9 mouse cellular contexts compared by ENCODE assay signal in the genomic region with DNA sequence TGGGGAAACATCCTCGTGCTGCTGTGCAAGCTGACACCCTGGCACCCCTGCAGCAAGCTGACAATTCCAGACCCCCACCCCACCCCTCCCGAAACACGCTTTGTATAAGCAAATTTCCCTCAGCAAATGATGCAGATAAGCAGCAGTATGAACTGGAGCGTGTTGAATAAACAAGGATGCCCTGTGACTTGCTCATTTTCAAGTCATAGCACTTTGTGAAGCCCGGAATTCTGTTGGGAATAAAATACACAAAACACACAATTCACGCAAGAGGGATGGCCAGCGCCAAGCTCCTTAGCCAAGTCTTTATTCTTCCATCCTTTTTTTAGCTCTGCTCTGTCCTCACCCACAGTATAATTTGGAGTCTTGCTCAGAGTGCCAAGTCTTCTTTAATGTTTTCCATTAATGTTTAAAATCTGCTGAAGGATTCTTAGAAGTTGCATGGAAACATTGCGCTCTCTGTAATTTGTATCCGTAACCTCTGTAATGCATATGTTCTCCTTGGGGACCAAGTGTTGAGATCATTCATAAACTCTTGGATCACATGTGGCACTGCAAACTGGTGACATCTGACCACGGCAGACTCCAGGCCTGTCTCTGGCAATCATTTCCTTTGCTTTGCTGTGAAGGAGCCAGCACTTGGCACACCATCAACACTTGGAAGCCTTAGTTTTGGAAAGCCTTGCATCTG.
DNase-seq lines count a peak whose midpoint lies in the region; ATAC-seq and TF ChIP-seq lines count a peak whose summit lies in the region.
"Had no signal": no experiment of that assay in that cellular context is flagged by ENCODE, and none has a peak within 500 bp of the region (broad histone marks: within the 10 kb centered on the region; RNA-seq: fewer than 3 reads in every experiment).

No protein-coding gene starts in this region.

- H3K36me3 ChIP-seq in heart, postnatal 0 days (replicated peaks; ENCODE audit: control insufficient read depth, insufficient read depth, low read length): no peaks in the 10 kb centered on the region
- H3K36me3 ChIP-seq in embryonic facial prominence, embryonic 12.5 days: no peaks in the 10 kb centered on the region
- H3K36me3 ChIP-seq in midbrain, embryonic 15.5 days (replicated peaks): no peaks in the 10 kb centered on the region
- H3K36me3 ChIP-seq: midbrain, embryonic 12.5 days had no signal

- H3K4me3 ChIP-seq in heart, postnatal 0 days (ENCODE audit: low read depth, low read length): no peak overlapping the region
- H3K4me3 ChIP-seq in embryonic facial prominence, embryonic 12.5 days: no peak overlapping the region
- no peak overlapping the region for H3K4me3 ChIP-seq in midbrain, embryonic 15.5 days
- H3K4me3 ChIP-seq: midbrain, embryonic 12.5 days had no signal

- TF ChIP-seq CTCF in heart, postnatal 0 days (IDR thresholded peaks at IDR 0.05; ENCODE audit: low read depth): no peak

- ATAC-seq in heart, postnatal 0 days (ENCODE audit: insufficient read depth, low read depth): peak; percentile 36; the same call in 1 of the 2 replicates
- 0 out of 2 replicates have a peak, but pooled peaks have one; percentile 72 for ATAC-seq in embryonic facial prominence, embryonic 12.5 days (ENCODE audit: insufficient number of reproducible peaks, insufficient read depth, low FRiP score, low TSS enrichment)
- peak; percentile 64 for ATAC-seq in midbrain, embryonic 15.5 days (replicated peaks)
- ATAC-seq in erythroblast, adult 5-6 weeks (replicated peaks; ENCODE audit: low FRiP score, poor library complexity, severe bottlenecking): no peak
- no peak for ATAC-seq in megakaryocyte-erythroid progenitor cell, adult 5-6 weeks (replicated peaks; ENCODE audit: low FRiP score, low TSS enrichment, poor library complexity, severe bottlenecking)

- H3K9ac ChIP-seq in heart, postnatal 0 days (replicated peaks; ENCODE audit: low read depth, low read length): no peak overlapping the region
- no peak overlapping the region for H3K9ac ChIP-seq in embryonic facial prominence, embryonic 12.5 days
- no peak overlapping the region for H3K9ac ChIP-seq in midbrain, embryonic 15.5 days
- H3K9ac ChIP-seq: midbrain, embryonic 12.5 days had no signal

- H3K27ac ChIP-seq in heart, postnatal 0 days (ENCODE audit: low read depth): no peak overlapping the region
- H3K27ac ChIP-seq in embryonic facial prominence, embryonic 12.5 days: 0 out of 2 replicates have a peak overlapping the region, but pooled peaks have one; percentile 50
- H3K27ac ChIP-seq in midbrain, embryonic 15.5 days: no peak overlapping the region
- H3K27ac ChIP-seq: midbrain, embryonic 12.5 days had no signal

- H3K27me3 ChIP-seq in heart, postnatal 0 days (ENCODE audit: control insufficient read depth, insufficient read depth, low read length): no peaks in the 10 kb centered on the region
- H3K27me3 ChIP-seq in embryonic facial prominence, embryonic 12.5 days: no peaks in the 10 kb centered on the region
- H3K27me3 ChIP-seq in midbrain, embryonic 15.5 days (replicated peaks): no peaks in the 10 kb centered on the region
- H3K27me3 ChIP-seq: midbrain, embryonic 12.5 days had no signal

- intact Hi-C loops in heart, postnatal 25 days (cut with DNase I): no loop called here

- WGBS in heart, postnatal 0 days: 61% methylated on average over 10 of the region's 10 CpGs
- 44% methylated on average over 10 of the region's 10 CpGs for WGBS in embryonic facial prominence, embryonic 12.5 days
- 56% methylated on average over 10 of the region's 10 CpGs for WGBS in midbrain, embryonic 15.5 days

- 0 out of 2 replicates have a peak, but pooled peaks cover 3% of the 10 kb centered on the region for H3K4me1 ChIP-seq in heart, postnatal 0 days (ENCODE audit: control insufficient read depth, insufficient read depth)
- peaks cover 8% of the 10 kb centered on the region for H3K4me1 ChIP-seq in embryonic facial prominence, embryonic 12.5 days
- H3K4me1 ChIP-seq in midbrain, embryonic 15.5 days: no peaks in the 10 kb centered on the region
- H3K4me1 ChIP-seq: midbrain, embryonic 12.5 days had no signal

- no peak overlapping the region for H3K4me2 ChIP-seq in heart, postnatal 0 days (ENCODE audit: low read depth, low read length)
- no peak overlapping the region for H3K4me2 ChIP-seq in embryonic facial prominence, embryonic 12.5 days (replicated peaks)
- no peak overlapping the region for H3K4me2 ChIP-seq in midbrain, embryonic 15.5 days
- H3K4me2 ChIP-seq: midbrain, embryonic 12.5 days had no signal

- no peaks in the 10 kb centered on the region for H3K9me3 ChIP-seq in heart, postnatal 0 days (replicated peaks; ENCODE audit: control insufficient read depth, low read length)
- no peaks in the 10 kb centered on the region for H3K9me3 ChIP-seq in embryonic facial prominence, embryonic 12.5 days
- no peaks in the 10 kb centered on the region for H3K9me3 ChIP-seq in midbrain, embryonic 15.5 days
- H3K9me3 ChIP-seq: midbrain, embryonic 12.5 days had no signal

- DNase-seq in heart, postnatal 0 days (ENCODE audit: low spot score): peak; percentile 7
- no peak for DNase-seq in heart, postnatal 25 days (ENCODE audit: low spot score)
- peak; percentile 68 for DNase-seq in brain, adult 2 months (ENCODE audit: low read depth, low spot score)
- DNase-seq in kidney, postnatal 36 days: peak; percentile 13 to 45

- no peak for TF ChIP-seq EP300 in heart, postnatal 0 days (IDR thresholded peaks at IDR 0.05; ENCODE audit: low read depth)

Comparison
In these comparisons a context has a peak if more than half of its experiments do, and no peak if none do; other contexts are left out.
1. ATAC-seq: peak in heart, postnatal 0 days (single experiment), embryonic facial prominence, embryonic 12.5 days (single experiment) and midbrain, embryonic 15.5 days (single experiment); none in erythroblast, adult 5-6 weeks (single experiment) and megakaryocyte-erythroid progenitor cell, adult 5-6 weeks (single experiment).